Mouse (Mus musculus): ENCODE measurements at regions not wholly inside any gene's neighbourhood (a gene's known extent, or its start where the extent isn't known, plus 50 kb on each side); places are given as distances from the start of the nearest gene placed in this dataset.

DNA sequence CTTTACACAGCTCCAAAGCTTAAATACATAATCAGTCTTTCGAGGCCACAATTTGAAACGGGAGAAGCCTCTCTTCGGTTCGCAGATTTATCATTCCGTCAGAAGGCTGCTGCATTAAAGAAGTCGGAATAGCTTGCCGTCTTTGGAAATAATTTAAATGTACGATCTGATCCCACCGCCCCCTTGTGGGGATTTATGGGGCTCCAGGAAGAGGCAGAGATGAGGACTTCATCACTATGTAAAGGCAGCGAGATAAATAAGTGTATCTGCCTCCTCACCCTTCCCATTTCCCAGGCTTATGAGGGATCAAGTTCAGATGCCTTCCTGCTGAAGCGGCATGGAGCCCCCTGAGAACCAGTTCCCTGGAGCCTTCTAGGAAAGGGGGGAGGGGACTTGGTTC, 89.9 kb upstream of the Bnip2 start:
- H3K9ac ChIP-seq (ENCODE audit: low read depth, low read length) = no peak overlapping the region
- no peak overlapping the region for H3K4me3 ChIP-seq (ENCODE audit: insufficient read depth, low read depth, low read length)
- DNase-seq (ENCODE audit: extremely low read depth, low read depth, low spot score) = no peak
- no peaks in the 10 kb centered on the region for H3K79me2 ChIP-seq (ENCODE audit: control insufficient read depth, insufficient read depth, low read length)
- WGBS = 33% methylated on average over 11 of the region's 11 CpGs
- H3K27me3 ChIP-seq (ENCODE audit: control insufficient read depth, insufficient read depth, low read length) = no peaks in the 10 kb centered on the region; the same call in 1 of the 2 replicates
- no peaks in the 10 kb centered on the region for H3K36me3 ChIP-seq (ENCODE audit: control insufficient read depth, insufficient read depth, low read length)
- TF ChIP-seq POLR2A (IDR thresholded peaks at IDR 0.05; ENCODE audit: extremely low read depth, insufficient read depth, low read length) (no peak), CTCF (IDR thresholded peaks at IDR 0.05; ENCODE audit: low read depth, low read length) (no peak)
- H3K4me1 ChIP-seq (ENCODE audit: control insufficient read depth, insufficient read depth, low read length) = no peaks in the 10 kb centered on the region
- H3K27ac ChIP-seq (replicated peaks; ENCODE audit: insufficient read depth, low read depth, low read length) = no peak overlapping the region

DNA sequence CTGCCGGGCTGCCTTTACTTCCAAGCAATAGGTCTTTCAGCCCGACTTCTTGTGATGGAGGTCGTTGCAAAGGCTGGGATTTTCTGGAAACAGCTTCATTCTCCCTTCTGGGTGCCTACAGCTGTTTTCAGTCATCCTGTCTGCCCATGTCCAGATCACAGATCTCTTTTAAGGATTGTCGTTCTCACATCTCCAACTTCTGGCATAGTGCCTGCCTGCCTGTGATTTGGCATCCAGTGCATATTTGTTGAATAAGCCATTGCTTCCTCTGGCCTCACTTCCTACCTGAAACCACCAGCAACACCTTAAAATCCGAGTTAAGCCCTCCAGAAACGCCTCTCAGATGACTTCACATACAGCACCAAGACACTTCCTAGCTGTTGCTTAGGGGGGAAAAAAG, 88.4 kb upstream of the Bnip2 start:
- Histone ChIP-seq H3K27ac (replicated peaks; ENCODE audit: insufficient read depth, low read depth, low read length) (no peak overlapping the region), H3K79me2 (ENCODE audit: control insufficient read depth, insufficient read depth, low read length) (no peaks in the 10 kb centered on the region), H3K36me3 (ENCODE audit: control insufficient read depth, insufficient read depth, low read length) (no peaks in the 10 kb centered on the region), H3K4me3 (ENCODE audit: insufficient read depth, low read depth, low read length) (no peak overlapping the region), H3K9ac (ENCODE audit: low read depth, low read length) (no peak overlapping the region), H3K27me3 (ENCODE audit: control insufficient read depth, insufficient read depth, low read length) (no peaks in the 10 kb centered on the region; the same call in 1 of the 2 replicates), H3K4me1 (ENCODE audit: control insufficient read depth, insufficient read depth, low read length) (no peaks in the 10 kb centered on the region)
- TF ChIP-seq CTCF (IDR thresholded peaks at IDR 0.05; ENCODE audit: low read depth, low read length) = no peak
- TF ChIP-seq POLR2A (IDR thresholded peaks at IDR 0.05; ENCODE audit: extremely low read depth, insufficient read depth, low read length) = no peak
- 56% methylated on average over 6 of the region's 6 CpGs for WGBS
- DNase-seq (ENCODE audit: extremely low read depth, low read depth, low spot score) = no peak

DNA sequence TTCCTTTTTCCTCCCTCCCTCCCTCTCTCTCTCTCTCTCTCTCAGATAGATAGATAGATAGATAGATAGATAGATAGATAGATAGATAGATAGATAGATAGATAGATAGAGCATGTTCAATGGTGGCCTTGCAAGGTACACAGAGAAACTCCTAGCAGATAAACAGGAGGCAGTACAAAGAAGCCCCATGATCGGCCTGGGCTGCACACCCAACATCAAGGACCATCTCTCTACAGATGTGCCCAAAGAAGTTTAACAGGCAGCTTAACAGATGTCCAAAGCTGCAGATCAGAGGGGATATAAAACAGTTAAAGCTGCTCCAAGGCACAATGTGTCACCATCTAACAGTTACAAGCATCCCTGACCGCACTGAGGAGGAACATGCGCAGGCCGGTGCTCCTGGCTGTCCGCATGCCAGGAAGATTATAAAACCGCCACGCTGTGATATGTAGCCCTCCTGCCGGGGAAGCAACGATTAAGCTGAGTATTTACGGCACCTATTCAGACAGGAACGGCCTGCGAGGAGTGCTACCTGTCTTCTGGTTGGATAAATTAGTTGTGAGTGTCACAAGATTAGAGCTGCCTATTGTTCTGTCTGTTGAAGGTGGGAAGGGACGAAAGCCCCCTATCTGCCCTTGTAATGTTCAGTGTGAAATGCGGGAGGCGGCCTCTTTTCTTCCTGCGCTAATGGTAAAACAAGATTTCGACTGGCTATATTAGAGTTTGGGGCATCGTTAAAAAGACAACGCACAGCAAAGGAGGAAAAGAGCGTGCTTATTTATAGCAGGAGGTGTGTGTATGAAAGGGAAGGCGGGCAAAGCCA, 81.9 kb upstream of the Bnip2 start:
- Histone ChIP-seq H3K79me2 (ENCODE audit: control insufficient read depth, insufficient read depth, low read length) (no peaks in the 10 kb centered on the region), H3K4me3 (ENCODE audit: insufficient read depth, low read depth, low read length) (no peak overlapping the region), H3K4me1 (ENCODE audit: control insufficient read depth, insufficient read depth, low read length) (no peaks in the 10 kb centered on the region), H3K27ac (replicated peaks; ENCODE audit: insufficient read depth, low read depth, low read length) (no peak overlapping the region), H3K36me3 (ENCODE audit: control insufficient read depth, insufficient read depth, low read length) (no peaks in the 10 kb centered on the region), H3K9ac (ENCODE audit: low read depth, low read length) (no peak overlapping the region), H3K27me3 (ENCODE audit: control insufficient read depth, insufficient read depth, low read length) (0 out of 2 replicates have a peak, but pooled peaks cover 3% of the 10 kb centered on the region)
- 32% methylated on average over 21 of the region's 21 CpGs for WGBS
- DNase-seq (ENCODE audit: extremely low read depth, low read depth, low spot score) = no peak
- TF ChIP-seq CTCF (IDR thresholded peaks at IDR 0.05; ENCODE audit: low read depth, low read length) = no peak
- no peak for TF ChIP-seq POLR2A (IDR thresholded peaks at IDR 0.05; ENCODE audit: extremely low read depth, insufficient read depth, low read length)

DNA sequence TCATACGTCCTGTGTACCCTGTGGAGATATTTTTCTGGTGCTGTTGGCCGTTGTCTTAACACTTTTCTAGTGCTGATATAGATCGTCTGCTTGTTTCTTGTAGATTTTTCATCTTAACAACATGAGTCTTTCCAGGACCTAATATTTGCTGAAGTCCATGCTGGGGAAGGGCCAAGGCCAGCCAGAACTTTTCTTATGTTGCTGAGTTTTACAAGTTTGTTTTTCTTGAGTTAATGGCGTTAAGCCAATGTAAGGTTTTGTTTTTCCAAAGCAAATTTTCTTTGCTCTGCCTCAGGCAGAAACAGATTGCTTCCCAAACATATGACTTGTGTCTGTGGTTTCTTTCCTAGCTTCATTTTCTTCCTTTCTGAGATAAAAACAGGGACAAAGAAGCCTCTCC, 78.6 kb upstream of the Bnip2 start:
- DNase-seq (ENCODE audit: extremely low read depth, low read depth, low spot score) = no peak
- Histone ChIP-seq H3K27me3 (ENCODE audit: control insufficient read depth, insufficient read depth, low read length) (0 out of 2 replicates have a peak, but pooled peaks cover 3% of the 10 kb centered on the region), H3K4me3 (ENCODE audit: insufficient read depth, low read depth, low read length) (no peak overlapping the region), H3K36me3 (ENCODE audit: control insufficient read depth, insufficient read depth, low read length) (no peaks in the 10 kb centered on the region), H3K4me1 (ENCODE audit: control insufficient read depth, insufficient read depth, low read length) (no peaks in the 10 kb centered on the region), H3K79me2 (ENCODE audit: control insufficient read depth, insufficient read depth, low read length) (no peaks in the 10 kb centered on the region), H3K9ac (ENCODE audit: low read depth, low read length) (no peak overlapping the region), H3K27ac (replicated peaks; ENCODE audit: insufficient read depth, low read depth, low read length) (no peak overlapping the region)
- 75% methylated on average over 4 of the region's 4 CpGs for WGBS
- TF ChIP-seq CTCF (IDR thresholded peaks at IDR 0.05; ENCODE audit: low read depth, low read length) (no peak), POLR2A (IDR thresholded peaks at IDR 0.05; ENCODE audit: extremely low read depth, insufficient read depth, low read length) (no peak)

DNA sequence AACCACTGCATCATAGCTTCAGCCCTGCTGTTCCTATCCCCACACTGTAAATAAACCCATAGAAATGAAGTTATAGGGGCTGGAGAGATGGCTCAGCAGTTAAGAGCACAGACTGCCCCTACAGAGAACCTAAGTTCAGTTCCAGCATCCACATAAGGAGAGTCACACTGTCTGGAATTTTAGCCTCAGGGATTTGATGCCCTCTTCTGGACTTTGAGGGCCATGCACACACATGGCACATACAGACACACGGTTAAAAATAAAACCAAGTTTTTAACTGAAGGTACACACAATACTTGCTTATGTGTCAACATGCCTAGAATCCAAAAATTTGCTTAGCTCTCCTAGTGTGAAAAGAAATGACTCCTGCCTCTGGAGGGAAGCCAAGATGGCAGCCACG, 61.1 kb upstream of the Bnip2 start:
- no peak for TF ChIP-seq POLR2A (IDR thresholded peaks at IDR 0.05; ENCODE audit: extremely low read depth, insufficient read depth, low read length)
- TF ChIP-seq CTCF (IDR thresholded peaks at IDR 0.05; ENCODE audit: low read depth, low read length) = no peak
- Histone ChIP-seq H3K27me3 (ENCODE audit: control insufficient read depth, insufficient read depth, low read length) (no peaks in the 10 kb centered on the region; the same call in 1 of the 2 replicates), H3K4me1 (ENCODE audit: control insufficient read depth, insufficient read depth, low read length) (no peaks in the 10 kb centered on the region), H3K27ac (replicated peaks; ENCODE audit: insufficient read depth, low read depth, low read length) (no peak overlapping the region), H3K9ac (ENCODE audit: low read depth, low read length) (no peak overlapping the region), H3K4me3 (ENCODE audit: insufficient read depth, low read depth, low read length) (no peak overlapping the region), H3K79me2 (ENCODE audit: control insufficient read depth, insufficient read depth, low read length) (no peaks in the 10 kb centered on the region), H3K36me3 (ENCODE audit: control insufficient read depth, insufficient read depth, low read length) (no peaks in the 10 kb centered on the region)
- no peak for DNase-seq (ENCODE audit: extremely low read depth, low read depth, low spot score)
- WGBS = 77% methylated on average over 2 of the region's 2 CpGs

DNA sequence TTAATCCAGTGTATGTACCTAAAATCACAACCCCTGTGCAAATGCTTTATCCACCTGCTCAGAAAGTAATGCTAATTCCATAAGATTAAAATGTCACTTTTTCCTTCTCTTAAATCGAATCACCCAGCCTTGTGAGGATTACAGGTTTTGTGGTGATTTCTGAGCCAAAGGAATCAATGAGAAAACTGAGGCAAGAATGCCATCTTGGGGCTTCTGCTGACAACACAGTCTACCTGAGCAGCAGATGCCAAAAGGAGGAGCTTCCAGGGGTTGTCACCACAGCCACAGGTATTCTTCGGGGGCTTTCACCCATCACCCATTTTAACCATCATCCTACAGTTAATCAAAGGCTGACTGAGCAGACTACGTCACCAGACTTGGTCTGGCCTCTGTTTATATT, 51.4 kb upstream of the Bnip2 start:
- TF ChIP-seq POLR2A (IDR thresholded peaks at IDR 0.05; ENCODE audit: extremely low read depth, insufficient read depth, low read length) (no peak), CTCF (IDR thresholded peaks at IDR 0.05; ENCODE audit: low read depth, low read length) (no peak)
- H3K4me1 ChIP-seq (ENCODE audit: control insufficient read depth, insufficient read depth, low read length) = no peaks in the 10 kb centered on the region
- H3K27me3 ChIP-seq (ENCODE audit: control insufficient read depth, insufficient read depth, low read length) = no peaks in the 10 kb centered on the region
- no peak overlapping the region for H3K27ac ChIP-seq (replicated peaks; ENCODE audit: insufficient read depth, low read depth, low read length)
- no peak overlapping the region for H3K4me3 ChIP-seq (ENCODE audit: insufficient read depth, low read depth, low read length)
- H3K36me3 ChIP-seq (ENCODE audit: control insufficient read depth, insufficient read depth, low read length) = no peaks in the 10 kb centered on the region
- no peaks in the 10 kb centered on the region for H3K79me2 ChIP-seq (ENCODE audit: control insufficient read depth, insufficient read depth, low read length)
- no peak for DNase-seq (ENCODE audit: extremely low read depth, low read depth, low spot score)
- 65% methylated on average over 3 of the region's 3 CpGs for WGBS
- H3K9ac ChIP-seq (ENCODE audit: low read depth, low read length) = no peak overlapping the region

Measured in liver, adult 2 months (tissue).